Mouse (Mus musculus): ENCODE data around the gene Ptprn2. TPM values are rescaled to one million over a fixed set of nuclear protein-coding genes. Genes with fewer than 3 reads are reported as not detected.
A peak's percentile ranks its signal among the peaks of the same experiment; 100 is the strongest.

Ptprn2 gene
- polyA plus RNA-seq, 1 experiment: not detected

DNA sequence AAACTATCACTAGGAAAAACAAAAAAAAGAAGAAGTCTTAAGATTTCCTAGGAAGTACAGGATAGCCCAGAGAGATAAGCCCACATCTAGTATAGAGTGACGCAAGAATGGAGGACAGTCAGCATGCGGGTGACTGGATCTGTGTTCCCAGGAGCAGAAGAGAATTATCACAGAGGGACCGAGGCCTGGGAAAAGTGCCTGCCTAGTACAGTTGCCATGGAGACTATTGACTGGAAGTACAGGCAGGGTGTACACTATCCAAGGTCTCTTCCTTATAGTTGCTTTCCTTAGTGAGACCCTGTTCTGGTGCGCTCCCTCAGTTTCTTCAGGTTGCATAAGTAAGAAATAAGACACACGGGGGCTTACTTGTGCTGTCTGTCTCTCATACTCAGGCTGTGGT lies 112.2 kb downstream of the Ptprn2 start:
- TF ChIP-seq POLR2A (IDR thresholded peaks at IDR 0.05; ENCODE audit: borderline replicate concordance, low read depth, low read length) (no peak), CTCF (IDR thresholded peaks at IDR 0.05; ENCODE audit: low read depth, low read length) (no peak)
- Histone ChIP-seq H3K27ac (ENCODE audit: insufficient read depth, low read depth, low read length) (no peak overlapping the region), H3K4me3 (ENCODE audit: insufficient read depth, low read length) (no peak overlapping the region), H3K4me1 (ENCODE audit: control insufficient read depth, insufficient read depth, low read length) (peaks cover 22% of the 10 kb centered on the region)

DNA sequence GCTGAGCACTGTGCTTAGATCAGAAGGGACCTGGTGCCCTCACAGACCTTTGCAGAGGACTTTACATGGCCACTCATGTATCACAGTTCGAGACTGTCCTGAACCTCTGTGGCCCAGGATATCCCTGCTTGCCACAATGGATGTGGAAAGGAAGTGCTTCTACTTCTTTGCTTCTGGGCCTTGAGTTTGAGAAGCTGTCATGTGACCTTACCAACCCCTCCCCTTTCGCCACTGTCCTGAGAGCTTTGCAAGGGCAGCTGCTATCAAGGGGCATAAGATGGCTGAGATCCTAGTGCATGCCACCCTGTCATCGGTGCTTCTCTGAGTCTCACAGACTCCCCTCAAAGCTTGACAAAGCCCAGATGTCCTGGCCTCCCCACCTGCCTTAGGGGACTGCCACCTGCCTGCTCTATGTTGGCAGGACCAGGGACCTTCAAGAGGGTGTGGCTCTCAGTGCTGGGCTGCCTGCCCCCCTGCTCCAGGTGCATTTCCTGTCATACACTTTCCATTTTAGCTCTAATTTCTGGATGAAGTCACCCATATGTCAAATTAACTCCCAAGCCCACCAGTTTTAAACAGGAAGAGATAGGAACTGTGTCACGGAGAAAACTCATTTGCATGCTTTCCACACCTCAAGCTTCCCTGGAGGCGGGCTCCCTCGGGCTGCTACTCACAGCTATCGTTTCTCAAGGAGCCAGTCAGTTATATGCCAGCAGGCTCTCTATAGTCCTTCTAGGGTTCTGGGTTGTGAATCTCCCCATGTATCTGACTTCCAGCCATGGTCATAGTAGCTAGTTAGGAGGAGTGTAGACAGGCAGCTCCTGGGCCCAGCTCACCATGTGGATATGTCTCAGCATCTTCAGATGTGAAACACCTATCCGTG lies 112.8 kb downstream of the Ptprn2 start:
- TF ChIP-seq POLR2A (IDR thresholded peaks at IDR 0.05; ENCODE audit: borderline replicate concordance, low read depth, low read length) (no peak), CTCF (IDR thresholded peaks at IDR 0.05; ENCODE audit: low read depth, low read length) (no peak)
- Histone ChIP-seq H3K4me1 (ENCODE audit: control insufficient read depth, insufficient read depth, low read length) (peaks cover 22% of the 10 kb centered on the region), H3K27ac (ENCODE audit: insufficient read depth, low read depth, low read length) (no peak overlapping the region), H3K4me3 (ENCODE audit: insufficient read depth, low read length) (no peak overlapping the region)

DNA sequence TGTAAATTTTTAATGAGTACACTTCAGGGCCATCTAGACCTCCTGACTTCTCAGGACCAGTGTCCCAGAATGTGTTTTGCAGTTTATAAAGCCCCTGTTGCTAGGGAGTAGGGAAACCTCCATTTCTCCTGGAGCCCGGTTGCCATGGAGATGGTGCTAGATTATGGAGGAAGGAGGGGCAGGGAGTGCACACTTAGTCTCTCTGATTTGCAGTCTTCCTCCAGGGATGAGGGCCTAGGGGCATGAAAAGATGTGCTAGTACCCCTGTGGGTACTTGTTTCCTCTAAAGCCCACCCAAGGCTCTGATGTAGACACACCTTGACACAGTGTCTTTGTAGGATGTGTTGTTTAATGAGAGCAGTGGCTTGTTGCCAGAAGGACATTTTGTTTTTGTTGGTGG lies 114.0 kb downstream of the Ptprn2 start:
- no peak overlapping the region for H3K4me3 ChIP-seq (ENCODE audit: insufficient read depth, low read length)
- H3K4me1 ChIP-seq (ENCODE audit: control insufficient read depth, insufficient read depth, low read length): peaks cover 22% of the 10 kb centered on the region
- no peak overlapping the region for H3K27ac ChIP-seq (ENCODE audit: insufficient read depth, low read depth, low read length)
- TF ChIP-seq POLR2A (IDR thresholded peaks at IDR 0.05; ENCODE audit: borderline replicate concordance, low read depth, low read length) (no peak), CTCF (IDR thresholded peaks at IDR 0.05; ENCODE audit: low read depth, low read length) (no peak)

DNA sequence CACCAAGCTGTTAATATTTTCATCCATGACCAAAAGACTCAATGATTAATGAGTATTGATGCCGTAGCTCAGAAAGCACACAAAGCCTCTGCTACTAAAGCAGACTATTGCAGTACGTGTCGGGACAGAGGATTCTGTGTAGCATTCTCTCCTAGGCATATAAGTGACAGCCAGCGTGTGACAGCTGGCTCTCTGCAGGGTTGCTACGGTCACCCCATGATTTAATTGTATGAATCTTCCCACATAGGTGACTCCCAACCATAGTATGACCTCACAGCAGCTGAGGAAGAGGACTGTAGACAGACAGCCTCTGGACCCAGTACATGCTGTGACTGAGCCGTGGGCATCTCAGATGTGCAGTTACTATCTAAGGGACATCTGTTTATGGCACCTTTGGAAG lies 114.5 kb downstream of the Ptprn2 start:
- Histone ChIP-seq H3K4me3 (ENCODE audit: insufficient read depth, low read length) (no peak overlapping the region), H3K27ac (ENCODE audit: insufficient read depth, low read depth, low read length) (no peak overlapping the region), H3K4me1 (ENCODE audit: control insufficient read depth, insufficient read depth, low read length) (peaks cover 22% of the 10 kb centered on the region)
- TF ChIP-seq POLR2A (IDR thresholded peaks at IDR 0.05; ENCODE audit: borderline replicate concordance, low read depth, low read length): no peak
- no peak for TF ChIP-seq CTCF (IDR thresholded peaks at IDR 0.05; ENCODE audit: low read depth, low read length)

DNA sequence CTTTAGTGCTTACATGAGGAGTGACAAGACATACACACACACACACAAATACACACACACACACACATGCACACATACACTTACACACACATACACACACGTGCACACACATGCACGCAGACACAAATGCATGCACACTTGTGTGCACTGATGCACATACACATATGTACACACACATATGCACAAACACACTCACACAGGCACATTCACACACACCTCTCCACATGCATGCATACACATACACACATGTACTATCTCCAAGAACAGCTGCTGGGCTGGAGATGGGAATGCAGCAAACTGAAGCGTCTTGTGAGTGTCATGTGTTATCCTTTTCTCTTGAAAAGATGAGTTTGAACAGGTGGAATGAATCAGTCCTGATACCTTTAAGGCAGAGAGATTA lies 115.9 kb downstream of the Ptprn2 start:
- Histone ChIP-seq H3K4me3 (ENCODE audit: insufficient read depth, low read length) (no peak overlapping the region), H3K4me1 (ENCODE audit: control insufficient read depth, insufficient read depth, low read length) (peaks cover 11% of the 10 kb centered on the region), H3K27ac (ENCODE audit: insufficient read depth, low read depth, low read length) (no peak overlapping the region)
- TF ChIP-seq POLR2A (IDR thresholded peaks at IDR 0.05; ENCODE audit: borderline replicate concordance, low read depth, low read length) (no peak), CTCF (IDR thresholded peaks at IDR 0.05; ENCODE audit: low read depth, low read length) (no peak)

DNA sequence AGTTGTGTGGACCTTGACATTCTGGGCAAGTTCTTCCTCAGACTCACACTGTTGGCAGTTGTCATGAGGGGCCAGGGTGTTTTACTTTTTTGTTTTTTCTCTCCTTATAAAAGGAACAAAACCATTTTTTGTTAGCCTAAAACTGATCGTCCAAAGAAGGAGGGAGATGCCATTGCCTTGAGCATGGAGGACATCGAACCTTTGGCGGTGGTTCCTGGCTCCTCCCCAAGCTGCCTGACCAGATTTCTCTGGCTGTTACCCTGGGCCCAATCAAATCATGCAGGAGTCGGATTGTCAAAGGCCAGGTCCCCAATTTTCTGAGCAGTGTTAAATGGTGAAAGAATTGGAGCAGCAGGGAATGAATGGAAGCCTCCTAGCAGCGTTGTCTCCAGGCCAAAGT lies 116.4 kb downstream of the Ptprn2 start:
- no peak for TF ChIP-seq CTCF (IDR thresholded peaks at IDR 0.05; ENCODE audit: low read depth, low read length)
- Histone ChIP-seq H3K27ac (ENCODE audit: insufficient read depth, low read depth, low read length) (no peak overlapping the region), H3K4me1 (ENCODE audit: control insufficient read depth, insufficient read depth, low read length) (peaks cover 7% of the 10 kb centered on the region), H3K4me3 (ENCODE audit: insufficient read depth, low read length) (no peak overlapping the region)

DNA sequence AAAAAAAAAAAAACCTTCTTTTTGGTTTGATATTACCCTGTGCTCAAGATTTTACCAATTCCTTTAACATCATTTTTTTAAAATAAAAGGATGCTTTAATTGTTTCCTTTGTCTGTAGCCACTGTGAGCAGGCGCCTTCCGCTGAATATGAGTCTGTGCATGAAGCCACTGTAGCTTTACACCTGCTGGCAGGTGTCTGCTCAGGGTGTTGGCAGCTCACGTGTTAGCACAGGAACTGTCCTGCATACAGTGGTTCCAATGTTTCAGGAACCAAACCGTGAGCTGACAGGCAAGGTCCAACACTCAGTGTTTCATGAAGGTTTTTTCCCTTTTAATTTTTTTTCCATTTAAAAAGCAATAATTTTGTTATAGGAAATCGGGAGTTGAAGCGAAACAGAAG lies 123.1 kb downstream of the Ptprn2 start:
- H3K4me1 ChIP-seq (ENCODE audit: control insufficient read depth, insufficient read depth, low read length): no peaks in the 10 kb centered on the region
- TF ChIP-seq POLR2A (IDR thresholded peaks at IDR 0.05; ENCODE audit: borderline replicate concordance, low read depth, low read length) (no peak), CTCF (IDR thresholded peaks at IDR 0.05; ENCODE audit: low read depth, low read length) (no peak)
- H3K27ac ChIP-seq (ENCODE audit: insufficient read depth, low read depth, low read length): no peak overlapping the region

DNA sequence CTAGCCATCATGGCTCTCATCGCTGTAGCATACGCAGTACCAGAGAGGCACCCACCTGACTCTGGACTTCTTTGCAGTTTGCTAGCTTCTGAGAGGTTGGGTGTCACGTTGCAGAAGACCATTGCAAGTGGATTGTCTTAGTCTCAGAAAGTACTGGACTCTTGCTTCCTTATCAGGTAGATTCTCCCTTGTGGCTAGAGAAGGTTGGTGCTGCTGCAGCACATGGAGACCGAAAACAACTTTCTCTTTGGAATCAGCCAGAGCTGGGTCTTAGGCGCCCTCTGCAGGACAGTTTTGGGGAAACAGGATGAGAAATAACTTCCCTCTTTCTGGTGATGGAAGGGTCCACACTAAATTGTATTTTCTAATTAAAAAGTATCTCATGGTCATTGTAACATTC lies 134.3 kb downstream of the Ptprn2 start:
- H3K4me3 ChIP-seq (ENCODE audit: insufficient read depth, low read length): peak overlapping the region; percentile 34; the same call in 1 of the 2 replicates
- H3K27ac ChIP-seq (ENCODE audit: insufficient read depth, low read depth, low read length): no peak overlapping the region
- H3K4me1 ChIP-seq (ENCODE audit: control insufficient read depth, insufficient read depth, low read length): no peaks in the 10 kb centered on the region
- TF ChIP-seq POLR2A (IDR thresholded peaks at IDR 0.05; ENCODE audit: borderline replicate concordance, low read depth, low read length) (no peak), CTCF (IDR thresholded peaks at IDR 0.05; ENCODE audit: low read depth, low read length) (peak; percentile 57)

More for the DNA sequence above, 123.1 kb downstream of the Ptprn2 start:
- H3K4me3 ChIP-seq (ENCODE audit: insufficient read depth, low read length): no peak overlapping the region

DNA sequence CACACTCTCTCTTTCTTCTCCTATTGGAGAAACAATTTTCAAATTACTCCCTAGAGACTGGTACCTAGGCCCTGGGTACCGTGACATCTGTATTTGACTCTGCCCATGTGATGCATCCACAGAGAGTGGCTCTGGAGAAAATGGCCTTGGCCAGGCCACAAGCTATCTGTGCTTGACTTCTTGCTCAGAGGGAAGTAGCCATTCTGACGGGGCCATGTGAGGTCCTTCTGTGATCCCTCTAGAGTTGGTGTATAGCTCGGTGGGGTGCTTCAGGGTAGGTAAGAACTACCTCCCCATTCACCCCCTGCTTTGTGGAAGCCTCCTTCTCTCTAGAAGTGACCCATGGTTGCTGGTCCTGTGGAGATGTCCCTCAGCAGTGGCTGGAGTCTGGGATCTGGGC lies 134.8 kb downstream of the Ptprn2 start:
- TF ChIP-seq POLR2A (IDR thresholded peaks at IDR 0.05; ENCODE audit: borderline replicate concordance, low read depth, low read length): no peak
- TF ChIP-seq CTCF (IDR thresholded peaks at IDR 0.05; ENCODE audit: low read depth, low read length): no peak
- H3K27ac ChIP-seq (ENCODE audit: insufficient read depth, low read depth, low read length): no peak overlapping the region
- H3K4me1 ChIP-seq (ENCODE audit: control insufficient read depth, insufficient read depth, low read length): peaks cover 3% of the 10 kb centered on the region; the same call in 1 of the 2 replicates
- no peak overlapping the region for H3K4me3 ChIP-seq (ENCODE audit: insufficient read depth, low read length)

DNA sequence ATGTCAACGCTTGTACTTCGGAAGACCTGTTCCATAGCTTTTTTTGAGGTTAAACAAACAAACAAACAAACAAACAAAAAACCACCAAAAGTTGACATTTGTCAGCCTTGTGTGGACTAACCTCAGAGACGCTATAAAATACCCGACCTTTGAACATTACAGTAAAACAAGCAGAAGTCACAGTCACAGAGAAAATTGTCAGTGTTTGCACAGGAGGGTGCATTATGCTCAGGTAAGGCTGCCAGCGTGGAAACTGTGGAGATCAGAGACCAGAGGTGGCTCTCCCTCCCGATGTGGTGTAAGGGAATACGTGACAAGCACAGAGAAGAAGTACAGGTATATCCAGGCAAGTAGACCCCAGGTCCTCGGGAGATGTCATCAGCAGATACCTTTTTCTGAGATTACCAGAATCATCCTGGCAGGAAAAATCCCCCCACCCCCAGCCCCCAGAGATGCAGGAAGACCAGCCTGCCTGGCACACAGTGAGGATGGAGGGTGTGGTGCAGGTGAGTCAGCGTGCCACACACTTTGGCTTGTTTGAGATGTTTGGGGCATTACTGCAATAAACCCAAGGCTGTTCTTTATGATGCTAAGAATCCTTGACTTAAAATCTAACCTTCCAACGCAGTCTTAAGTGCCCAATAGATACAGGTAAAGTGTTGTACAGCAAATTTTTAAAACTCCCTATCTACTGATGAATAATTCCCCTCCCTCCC lies 136.0 kb downstream of the Ptprn2 start:
- no peak overlapping the region for H3K4me3 ChIP-seq (ENCODE audit: insufficient read depth, low read length)
- peaks cover 5% of the 10 kb centered on the region; the same call in 1 of the 2 replicates for H3K4me1 ChIP-seq (ENCODE audit: control insufficient read depth, insufficient read depth, low read length)
- H3K27ac ChIP-seq (ENCODE audit: insufficient read depth, low read depth, low read length): no peak overlapping the region
- no peak for TF ChIP-seq POLR2A (IDR thresholded peaks at IDR 0.05; ENCODE audit: borderline replicate concordance, low read depth, low read length)

Data from bone marrow macrophage, adult 2 months (primary cell).